Mouse (Mus musculus) MEL (cell line): ENCODE data around the gene Gdpd3.

Source experiments
- BHLHE40 ChIP-seq: IDR thresholded peaks from 2 replicates; pipeline ENCODE4 v1.6.1; 2012; ENCODE audit warnings: low read depth, mild to moderate bottlenecking, inconsistent platforms, low read length, improper control_type of control experiment, borderline replicate concordance
- CTCF ChIP-seq, 3 experiments: IDR thresholded peaks in 2 of 3; conservative IDR thresholded peaks in 1 of 3; 2 replicates each; pipeline ENCODE4 v1.5.1; 2011 to 2012; ENCODE audit warnings: low read length in 3 of 3, low read depth in 2 of 3, mild to moderate bottlenecking in 2 of 3, improper control_type of control experiment in 1 of 3, inconsistent platforms in 1 of 3, mixed read lengths in 1 of 3, moderate library complexity in 1 of 3; ENCODE audit not compliant: control insufficient read depth in 1 of 3, insufficient read depth in 1 of 3, poor library complexity in 1 of 3, severe bottlenecking in 1 of 3
- EP300 ChIP-seq, 2 experiments: IDR thresholded peaks; 2 replicates each; pipeline ENCODE4 v1.6.1; 2011; ENCODE audit warnings: improper control_type of control experiment in 2 of 2, low read length in 2 of 2, low read depth in 1 of 2, mild to moderate bottlenecking in 1 of 2
- GATA1 ChIP-seq: IDR thresholded peaks from 2 replicates; pipeline ENCODE4 v1.6.1; 2011; ENCODE audit warnings: low read depth, low read length, improper control_type of control experiment
- HCFC1 ChIP-seq: IDR thresholded peaks from 2 replicates; pipeline ENCODE4 v1.6.1; 2012; ENCODE audit warnings: low read depth, mild to moderate bottlenecking, inconsistent platforms, low read length, improper control_type of control experiment, moderate library complexity
- MAFK ChIP-seq: IDR thresholded peaks from 2 replicates; pipeline ENCODE4 v1.6.1; 2011; ENCODE audit warnings: low read depth, mild to moderate bottlenecking, low read length, improper control_type of control experiment, borderline replicate concordance
- MXI1 ChIP-seq: IDR thresholded peaks from 2 replicates; pipeline ENCODE4 v1.6.1; 2011; ENCODE audit warnings: mild to moderate bottlenecking, low read depth, low read length, improper control_type of control experiment
- MYC ChIP-seq: IDR thresholded peaks from 2 replicates; pipeline ENCODE4 v1.6.1; 2011; ENCODE audit warnings: low read depth, mild to moderate bottlenecking, low read length, improper control_type of control experiment, moderate library complexity
- POLR2A ChIP-seq, 2 experiments: IDR thresholded peaks; 2 replicates each; pipeline ENCODE4 v1.6.1; 2011 to 2012; ENCODE audit warnings: low read length in 2 of 2, mild to moderate bottlenecking in 2 of 2, control low read depth in 1 of 2, improper control_type of control experiment in 1 of 2, low read depth in 1 of 2, moderate library complexity in 1 of 2; ENCODE audit not compliant: control insufficient read depth in 1 of 2, insufficient read depth in 1 of 2, poor library complexity in 1 of 2
- RAD21 ChIP-seq: IDR thresholded peaks from 2 replicates; pipeline ENCODE4 v1.6.1; 2011; ENCODE audit warnings: mild to moderate bottlenecking, low read depth, low read length, improper control_type of control experiment
- SIN3A ChIP-seq: IDR thresholded peaks from 2 replicates; pipeline ENCODE4 v1.6.1; 2012; ENCODE audit warnings: low read length, improper control_type of control experiment, inconsistent platforms
- TCF12 ChIP-seq: IDR thresholded peaks from 2 replicates; pipeline ENCODE4 v1.6.1; 2014; ENCODE audit warnings: low read depth, mild to moderate bottlenecking, inconsistent platforms, low read length, improper control_type of control experiment, moderate library complexity
- USF1 ChIP-seq: IDR thresholded peaks from 2 replicates; pipeline ENCODE4 v1.6.1; 2014; ENCODE audit warnings: low read depth, mild to moderate bottlenecking, inconsistent platforms, low read length, improper control_type of control experiment, moderate library complexity
- ZKSCAN1 ChIP-seq: IDR thresholded peaks from 2 replicates; pipeline ENCODE4 v1.6.1; 2012; ENCODE audit warnings: low read depth, mild to moderate bottlenecking, inconsistent platforms, low read length, improper control_type of control experiment, moderate library complexity

DNA sequence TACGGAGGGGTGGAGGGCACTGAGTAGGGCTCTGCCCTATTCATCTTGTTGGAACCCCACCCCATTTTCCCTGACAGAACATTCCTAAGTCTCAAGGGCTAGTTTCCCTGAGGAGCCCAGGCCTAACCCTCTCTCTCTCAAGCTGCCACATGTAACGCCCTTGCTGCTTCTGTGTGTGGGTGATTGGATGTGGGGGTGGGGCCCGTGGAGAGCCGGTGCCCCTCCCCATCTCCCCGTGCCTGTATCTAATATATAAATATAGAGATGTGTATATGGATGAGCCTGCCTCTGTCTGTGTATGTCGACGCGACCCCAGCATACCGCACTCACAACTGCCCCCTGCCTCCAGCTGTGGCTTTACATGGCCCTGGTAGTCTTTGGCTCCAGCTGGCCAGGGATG lies 594 bp upstream of the Gdpd3 start:
- TF ChIP-seq EP300 (IDR thresholded peaks at IDR 0.05; ENCODE audit: low read depth in 1 of 2, low read length in 2 of 2) (no peak), RAD21 (no peak), MAFK (no peak), GATA1 (no peak), TCF12 (no peak), ZKSCAN1 (no peak), POLR2A (IDR thresholded peaks at IDR 0.05; ENCODE audit: control insufficient read depth in 1 of 2, insufficient read depth in 1 of 2, low read depth in 1 of 2, low read length in 2 of 2, poor library complexity in 1 of 2) (no peak), MXI1 (no peak), USF1 (no peak), HCFC1 (no peak), BHLHE40 (no peak), SIN3A (no peak), CTCF (IDR thresholded peaks at IDR 0.05 in 2 of 3, conservative IDR thresholded peaks at IDR 0.05 in 1 of 3; ENCODE audit: control insufficient read depth in 1 of 3, insufficient read depth in 1 of 3, low read depth in 2 of 3, low read length in 3 of 3, poor library complexity in 1 of 3, severe bottlenecking in 1 of 3) (no peak), MYC (no peak)
